Mouse (Mus musculus) MEL (cell line): ENCODE measurements around the gene Klhdc3. TPM values are rescaled to one million over a fixed set of nuclear protein-coding genes. Genes with fewer than 3 reads are reported as not detected.

ENCODE experiments used
- DNase-seq: peaks from one replicate; pipeline ENCODE4 v3.0.0; 2011; ENCODE audit warnings: low read depth, low spot score
- H3K27ac ChIP-seq: 2 replicates; pipeline ENCODE4 v1.5.1; 2012; ENCODE audit warnings: low read depth, mild to moderate bottlenecking, control low read depth, low read length, moderate library complexity; ENCODE audit not compliant: control insufficient read depth
- H3K27me3 ChIP-seq, 2 experiments: fragments of 150-350 bp in 1 of 2; sonication (generic) in 1 of 2; 2 replicates each; pipeline ENCODE4 v1.6.1; 2012; ENCODE audit warnings: low read length in 2 of 2, mild to moderate bottlenecking in 2 of 2, improper control_type of control experiment in 1 of 2, moderate library complexity in 1 of 2; ENCODE audit not compliant: insufficient read depth in 2 of 2, control insufficient read depth in 1 of 2
- H3K36me3 ChIP-seq, 2 experiments: 2 replicates each; pipeline ENCODE4 v1.6.1; 2012 to 2014; ENCODE audit warnings: low read length in 2 of 2, improper control_type of control experiment in 1 of 2, inconsistent platforms in 1 of 2, mild to moderate bottlenecking in 1 of 2; ENCODE audit not compliant: insufficient read depth in 2 of 2, control insufficient read depth in 1 of 2
- H3K4me1 ChIP-seq, 2 experiments: fragments of 150-350 bp in 1 of 2; sonication (generic) in 1 of 2; 2 replicates each; pipeline ENCODE4 v1.6.1; 2012; ENCODE audit warnings: low read length in 2 of 2, improper control_type of control experiment in 1 of 2, mild to moderate bottlenecking in 1 of 2; ENCODE audit not compliant: insufficient read depth in 2 of 2, control insufficient read depth in 1 of 2
- H3K4me3 ChIP-seq, 2 experiments: fragments of 150-350 bp in 1 of 2; sonication (generic) in 1 of 2; 2 replicates each; pipeline ENCODE4 v1.5.1; 2012; ENCODE audit warnings: low read depth in 2 of 2, low read length in 2 of 2, mild to moderate bottlenecking in 2 of 2, moderate library complexity in 2 of 2, control low read depth in 1 of 2, improper control_type of control experiment in 1 of 2; ENCODE audit not compliant: control insufficient read depth in 1 of 2, insufficient read depth in 1 of 2
- H3K79me2 ChIP-seq: 2 replicates; pipeline ENCODE4 v1.6.1; 2012; ENCODE audit warnings: mild to moderate bottlenecking, low read length, moderate library complexity; ENCODE audit not compliant: control insufficient read depth, poor library complexity, insufficient read depth
- H3K9ac ChIP-seq: 2 replicates; pipeline ENCODE4 v1.6.1; 2012; ENCODE audit warnings: low read depth, mild to moderate bottlenecking, control low read depth, low read length, moderate library complexity; ENCODE audit not compliant: control insufficient read depth, poor library complexity, severe bottlenecking
- H3K9me3 ChIP-seq: fragments of 150-350 bp; sonication (generic); replicated peaks from 2 replicates; pipeline ENCODE4 v1.6.1; 2012; ENCODE audit warnings: mild to moderate bottlenecking, low read length, improper control_type of control experiment, moderate library complexity; ENCODE audit not compliant: insufficient read depth
- CHD1 ChIP-seq: IDR thresholded peaks from 2 replicates; pipeline ENCODE4 v1.6.1; 2012; ENCODE audit warnings: low read depth, mild to moderate bottlenecking, inconsistent platforms, low read length, improper control_type of control experiment
- CHD2 ChIP-seq: IDR thresholded peaks from 2 replicates; pipeline ENCODE4 v1.6.1; 2011; ENCODE audit warnings: low read length, improper control_type of control experiment
- CTCF ChIP-seq, 3 experiments: IDR thresholded peaks in 2 of 3; conservative IDR thresholded peaks in 1 of 3; 2 replicates each; pipeline ENCODE4 v1.5.1; 2011 to 2012; ENCODE audit warnings: low read length in 3 of 3, low read depth in 2 of 3, mild to moderate bottlenecking in 2 of 3, improper control_type of control experiment in 1 of 3, inconsistent platforms in 1 of 3, mixed read lengths in 1 of 3, moderate library complexity in 1 of 3; ENCODE audit not compliant: control insufficient read depth in 1 of 3, insufficient read depth in 1 of 3, poor library complexity in 1 of 3, severe bottlenecking in 1 of 3
- E2F4 ChIP-seq: IDR thresholded peaks from 2 replicates; pipeline ENCODE4 v1.6.1; 2011; ENCODE audit warnings: low read depth, low read length, improper control_type of control experiment, borderline replicate concordance
- ELF1 ChIP-seq: IDR thresholded peaks from 2 replicates; pipeline ENCODE4 v1.6.1; 2014; ENCODE audit warnings: low read depth, mild to moderate bottlenecking, inconsistent platforms, low read length, improper control_type of control experiment, moderate library complexity
- GABPA ChIP-seq: IDR thresholded peaks from 2 replicates; pipeline ENCODE4 v1.6.1; 2012; ENCODE audit warnings: low read depth, mild to moderate bottlenecking, inconsistent platforms, low read length, improper control_type of control experiment, moderate library complexity
- GATA1 ChIP-seq: IDR thresholded peaks from 2 replicates; pipeline ENCODE4 v1.6.1; 2011; ENCODE audit warnings: low read depth, low read length, improper control_type of control experiment
- JUND ChIP-seq: IDR thresholded peaks from 2 replicates; pipeline ENCODE4 v1.6.1; 2011; ENCODE audit warnings: low read depth, mild to moderate bottlenecking, improper control_type of control experiment, low read length
- MAFK ChIP-seq: IDR thresholded peaks from 2 replicates; pipeline ENCODE4 v1.6.1; 2011; ENCODE audit warnings: low read depth, mild to moderate bottlenecking, low read length, improper control_type of control experiment, borderline replicate concordance
- MAZ ChIP-seq: IDR thresholded peaks from 2 replicates; pipeline ENCODE4 v1.6.1; 2012; ENCODE audit warnings: low read depth, mild to moderate bottlenecking, inconsistent platforms, low read length, improper control_type of control experiment
- MEF2A ChIP-seq: IDR thresholded peaks from 2 replicates; pipeline ENCODE4 v1.6.1; 2014; ENCODE audit warnings: low read depth, mild to moderate bottlenecking, inconsistent platforms, low read length, improper control_type of control experiment; ENCODE audit not compliant: poor library complexity, insufficient replicate concordance, severe bottlenecking; ENCODE audit errors: extremely low read depth
- MYC ChIP-seq: IDR thresholded peaks from 2 replicates; pipeline ENCODE4 v1.6.1; 2011; ENCODE audit warnings: low read depth, mild to moderate bottlenecking, low read length, improper control_type of control experiment, moderate library complexity
- NELFE ChIP-seq: IDR thresholded peaks from 2 replicates; pipeline ENCODE4 v1.6.1; 2011; ENCODE audit warnings: low read depth, low read length, improper control_type of control experiment
- NRF1 ChIP-seq: IDR thresholded peaks from 2 replicates; pipeline ENCODE4 v1.6.1; 2014; ENCODE audit warnings: low read depth, mild to moderate bottlenecking, inconsistent platforms, low read length, improper control_type of control experiment, moderate library complexity; ENCODE audit not compliant: poor library complexity, insufficient read depth, severe bottlenecking
- POLR2A ChIP-seq, 2 experiments: IDR thresholded peaks; 2 replicates each; pipeline ENCODE4 v1.6.1; 2011 to 2012; ENCODE audit warnings: low read length in 2 of 2, mild to moderate bottlenecking in 2 of 2, control low read depth in 1 of 2, improper control_type of control experiment in 1 of 2, low read depth in 1 of 2, moderate library complexity in 1 of 2; ENCODE audit not compliant: control insufficient read depth in 1 of 2, insufficient read depth in 1 of 2, poor library complexity in 1 of 2
- POLR2AphosphoS5 ChIP-seq: IDR thresholded peaks from 2 replicates; pipeline ENCODE4 v1.6.1; 2012; ENCODE audit warnings: low read depth, borderline replicate concordance, mild to moderate bottlenecking, inconsistent platforms, low read length, moderate library complexity, mixed read lengths
- TAL1 ChIP-seq: IDR thresholded peaks from 2 replicates; pipeline ENCODE4 v1.6.1; 2012; ENCODE audit warnings: mild to moderate bottlenecking, inconsistent platforms, low read length, moderate library complexity, mixed read lengths
- USF2 ChIP-seq, 2 experiments: IDR thresholded peaks; 2 replicates each; pipeline ENCODE4 v1.6.1; 2011 to 2012; ENCODE audit warnings: improper control_type of control experiment in 2 of 2, low read length in 2 of 2, borderline replicate concordance in 1 of 2, inconsistent platforms in 1 of 2, low read depth in 1 of 2, mild to moderate bottlenecking in 1 of 2; ENCODE audit not compliant: insufficient read depth in 1 of 2
- ZKSCAN1 ChIP-seq: IDR thresholded peaks from 2 replicates; pipeline ENCODE4 v1.6.1; 2012; ENCODE audit warnings: low read depth, mild to moderate bottlenecking, inconsistent platforms, low read length, improper control_type of control experiment, moderate library complexity
- ZMIZ1 ChIP-seq: IDR thresholded peaks from 2 replicates; pipeline ENCODE4 v1.6.1; 2012; ENCODE audit warnings: low read depth, mild to moderate bottlenecking, inconsistent platforms, low read length, improper control_type of control experiment, moderate library complexity
- polyA plus RNA-seq, 2 experiments: library from polyadenylated mRNA; stranded (reverse) in 1 of 2; unstranded in 1 of 2; fragments of >175 nt in 1 of 2; fragments of >200 nt in 1 of 2; gene quantifications; 2 replicates each; pipeline versions ENCODE4 v1.2.1 to v1.2.4; 2012; ENCODE audit warnings: low replicate concordance in 2 of 2, low read depth in 1 of 2; ENCODE audit not compliant: insufficient read length in 2 of 2, insufficient read depth in 1 of 2, missing spikeins in 1 of 2
- total RNA-seq: library from RNA; depleted of rRNA; stranded (reverse); fragments of 300-350 nt; gene quantifications from 2 replicates; pipeline ENCODE4 v1.2.3, GENCODE M21; 2012

Gene Klhdc3
- total and polyA plus RNA-seq, 3 experiments: 95.0 to 203 TPM; not detected in 1

- Histone ChIP-seq H3K9me3 (no peaks in the 10 kb centered on the region), H3K36me3 (peaks cover 0 to 12% of the 10 kb centered on the region in 2 experiments; a peak in 2 of 4 replicates), H3K27ac (no peak overlapping the region), H3K27me3 (no peaks in the 10 kb centered on the region), H3K9ac (no peak overlapping the region), H3K79me2 (peaks cover 23% of the 10 kb centered on the region)
- no peak for DNase-seq
- peak; percentile 93 for TF ChIP-seq ZKSCAN1
- no peak for TF ChIP-seq MAFK
- TF ChIP-seq, all 39 proteins: peak for 1
- Histone ChIP-seq H3K4me3 (no peak overlapping the region), H3K4me1 (peaks cover 3 to 21% of the 10 kb centered on the region in 2 experiments)
These were observed 21.8 kb upstream of the Klhdc3 start for GRCm38 (mm10) chr17:46702506-46702905.

GRCm38 (mm10) chr17:46702100-46702499 lies 21.4 kb upstream of the Klhdc3 start:
- H3K36me3 ChIP-seq: peaks cover 0 to 12% of the 10 kb centered on the region in 2 experiments; a peak in 2 of 4 replicates
- H3K9me3 ChIP-seq: no peaks in the 10 kb centered on the region
- TF ChIP-seq MAFK (no peak), E2F4 (no peak), MYC (no peak), CHD1 (no peak), GATA1 (no peak), CTCF (IDR thresholded peaks at IDR 0.05 in 2 of 3, conservative IDR thresholded peaks at IDR 0.05 in 1 of 3; ENCODE audit: control insufficient read depth in 1 of 3, insufficient read depth in 1 of 3, low read depth in 2 of 3, low read length in 3 of 3, poor library complexity in 1 of 3, severe bottlenecking in 1 of 3) (no peak), ZKSCAN1 (no peak), CHD2 (no peak), TAL1 (no peak), USF2 (IDR thresholded peaks at IDR 0.05; ENCODE audit: borderline replicate concordance in 1 of 2, insufficient read depth in 1 of 2, low read depth in 1 of 2, low read length in 2 of 2) (no peak), GABPA (no peak), POLR2AphosphoS5 (no peak), NELFE (no peak), NRF1 (no peak), POLR2A (IDR thresholded peaks at IDR 0.05; ENCODE audit: control insufficient read depth in 1 of 2, insufficient read depth in 1 of 2, low read depth in 1 of 2, low read length in 2 of 2, poor library complexity in 1 of 2) (no peak), ZMIZ1 (no peak), ELF1 (no peak), MAZ (no peak), JUND (no peak), MEF2A (no peak)
- TF ChIP-seq, all 39 proteins: peak for 0
- Histone ChIP-seq H3K4me3 (no peak overlapping the region), H3K9ac (no peak overlapping the region), H3K79me2 (peaks cover 23% of the 10 kb centered on the region), H3K27me3 (no peaks in the 10 kb centered on the region), H3K4me1 (peaks cover 3 to 21% of the 10 kb centered on the region in 2 experiments), H3K27ac (no peak overlapping the region)
- no peak for DNase-seq
